Mouse (Mus musculus) embryonic facial prominence, embryonic 15.5 days (tissue): Measurements from ENCODE around the gene 9230113P08Rik. TPM values are rescaled to one million over a fixed set of nuclear protein-coding genes. Genes with fewer than 3 reads are reported as not detected.
"Not testable (repeated sequence)": the region's sequence is repeated elsewhere in the genome, so short reads cannot be mapped to it uniquely, and the experiment has no call there.

ENCODE experiments used
- ATAC-seq: fragments of 200-750 bp; cut with Nextera tagmentation; 2 replicates; pipeline ENCODE4 v1.8.0; 2017; ENCODE audit warnings: low read depth, moderate TSS enrichment; ENCODE audit not compliant: insufficient number of reproducible peaks, low FRiP score, low TSS enrichment
- H3K27ac ChIP-seq: fragments of 300-500 bp; sonication (generic); replicated peaks from 2 replicates; pipeline ENCODE4 v1.5.1; 2015; ENCODE audit warnings: mild to moderate bottlenecking, inconsistent platforms
- H3K27me3 ChIP-seq: fragments of 300-500 bp; sonication (generic); 2 replicates; pipeline ENCODE4 v1.6.1; 2015; ENCODE audit warnings: inconsistent platforms
- H3K36me3 ChIP-seq: fragments of 300-500 bp; sonication (generic); 2 replicates; pipeline ENCODE4 v1.6.1; 2015; ENCODE audit warnings: mild to moderate bottlenecking, inconsistent platforms
- H3K4me1 ChIP-seq: fragments of 300-500 bp; sonication (generic); 2 replicates; pipeline ENCODE4 v1.6.1; 2015; ENCODE audit warnings: inconsistent platforms
- H3K4me2 ChIP-seq: fragments of 300-500 bp; sonication (generic); replicated peaks from 2 replicates; pipeline ENCODE4 v1.6.1; 2015; ENCODE audit warnings: mild to moderate bottlenecking, inconsistent platforms
- H3K4me3 ChIP-seq: fragments of 300-500 bp; sonication (generic); replicated peaks from 2 replicates; pipeline ENCODE4 v1.5.1; 2015; ENCODE audit warnings: mild to moderate bottlenecking, inconsistent platforms
- H3K9ac ChIP-seq: fragments of 300-500 bp; sonication (generic); 2 replicates; pipeline ENCODE4 v1.6.1; 2015; ENCODE audit warnings: inconsistent platforms
- H3K9me3 ChIP-seq: fragments of 300-500 bp; sonication (generic); replicated peaks from 2 replicates; pipeline ENCODE4 v1.6.1; 2016; ENCODE audit warnings: inconsistent platforms
- WGBS: fragments of 180-500 bp; shearing (Covaris S2); methylation state at CpG from one replicate; pipeline ENCODE4 v1.1.7; 2015; 5-methylcytosine and 5-hydroxymethylcytosine counted together
- polyA plus RNA-seq: library from polyadenylated mRNA; unstranded; fragments of >200 nt; fragmentation: Nextera tagmentation; extraction: Ambion mirVana; gene quantifications from 2 replicates; pipeline ENCODE4 v1.2.1, GENCODE M21; 2015

9230113P08Rik gene
- not detected in 2 replicates for polyA plus RNA-seq

GRCm38 (mm10) chr9:35908123-35908522 is at the start of gene 9230113P08Rik:
Gene 9230113P08Rik, plus strand, starts transcription at chr9:35908423.
- ATAC-seq, H3K4me2 ChIP-seq, H3K36me3 ChIP-seq, H3K27ac ChIP-seq, H3K9me3 ChIP-seq, H3K27me3 ChIP-seq, H3K9ac ChIP-seq, H3K4me1 ChIP-seq, H3K4me3 ChIP-seq: not testable (repeated sequence)

- H3K36me3 ChIP-seq, H3K4me3 ChIP-seq, H3K9me3 ChIP-seq, H3K27ac ChIP-seq, ATAC-seq, H3K9ac ChIP-seq, H3K27me3 ChIP-seq, H3K4me2 ChIP-seq, H3K4me1 ChIP-seq: not testable (repeated sequence)
- 51% methylated on average over 1 of the region's 1 CpGs for WGBS
Observed at GRCm38 (mm10) chr9:35893112-35893511, 15.1 kb upstream of the 9230113P08Rik start.

DNA sequence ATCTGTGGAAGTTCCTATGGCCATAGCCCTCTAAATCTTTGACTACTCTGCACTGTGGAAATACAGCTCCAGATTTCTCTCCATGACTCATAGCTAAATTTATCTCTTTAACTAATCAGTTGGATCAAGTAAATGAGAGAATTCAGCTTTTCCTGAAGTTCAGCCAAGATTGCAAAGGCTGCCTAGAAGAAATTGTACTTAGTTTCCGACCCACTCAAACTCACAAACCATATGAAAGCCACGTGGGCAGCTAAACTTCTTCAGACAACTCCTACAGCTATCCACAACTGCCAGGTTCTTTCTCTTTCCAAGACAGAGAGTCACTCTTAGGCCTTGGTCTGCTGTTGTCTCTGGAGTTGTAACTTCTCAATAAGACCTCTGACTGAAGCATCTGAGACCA is 3.7 kb upstream of the 9230113P08Rik start:
- H3K4me2 ChIP-seq, result no peak overlapping the region
- 74% methylated on average over 2 of the region's 2 CpGs for WGBS
- ATAC-seq, result no peak
- no peaks in the 10 kb centered on the region for H3K9me3 ChIP-seq
- no peaks in the 10 kb centered on the region for H3K4me1 ChIP-seq
- no peak overlapping the region for H3K4me3 ChIP-seq
- no peaks in the 10 kb centered on the region for H3K36me3 ChIP-seq
- no peak overlapping the region for H3K27ac ChIP-seq
- no peak overlapping the region for H3K9ac ChIP-seq
- H3K27me3 ChIP-seq, result no peaks in the 10 kb centered on the region

- no peak overlapping the region for H3K27ac ChIP-seq
- ATAC-seq, result no peak
- 71% methylated on average over 2 of the region's 2 CpGs for WGBS
- H3K4me2 ChIP-seq, result no peak overlapping the region
- no peaks in the 10 kb centered on the region for H3K4me1 ChIP-seq
- H3K9me3 ChIP-seq, result no peaks in the 10 kb centered on the region
- no peaks in the 10 kb centered on the region for H3K27me3 ChIP-seq
- H3K36me3 ChIP-seq, result no peaks in the 10 kb centered on the region
- H3K4me3 ChIP-seq, result no peak overlapping the region
- H3K9ac ChIP-seq, result no peak overlapping the region
Observed at GRCm38 (mm10) chr9:35930817-35931216, 22.6 kb downstream of the 9230113P08Rik start.

Other genes with a start within 250 kb of the 9230113P08Rik start
- gene Pate1, start 221.0 kb upstream of the 9230113P08Rik start, polyA plus RNA-seq, result not detected in 2 replicates
- not detected in 2 replicates for gene Gm17677, start 167.4 kb upstream of the 9230113P08Rik start, polyA plus RNA-seq
- gene Gm17727, start 130.3 kb upstream of the 9230113P08Rik start, polyA plus RNA-seq, result not detected in 2 replicates
- gene Gm27235, start 118.3 kb upstream of the 9230113P08Rik start, polyA plus RNA-seq, result not detected in 2 replicates
- gene D730048I06Rik, start 118.3 kb upstream of the 9230113P08Rik start, polyA plus RNA-seq, result not detected in 2 replicates
- gene 9230110F15Rik, start 64.3 kb upstream of the 9230113P08Rik start, polyA plus RNA-seq, result not detected in 2 replicates
- not detected in 2 replicates for gene Gm5916, start 220.4 kb downstream of the 9230113P08Rik start, polyA plus RNA-seq